Mouse (Mus musculus) neural tube, embryonic 13.5 days (tissue): ENCODE data around the gene Pde11a. TPM values are rescaled to one million over a fixed set of nuclear protein-coding genes. Genes with fewer than 3 reads are reported as not detected.
"Not testable (repeated sequence)": the region's sequence is repeated elsewhere in the genome, so short reads cannot be mapped to it uniquely, and the experiment has no call there.

Experiments used
- ATAC-seq: fragments of 200-750 bp; cut with Nextera tagmentation; 2 replicates; pipeline ENCODE4 v1.8.0; 2017; ENCODE audit warnings: low read depth, mild to moderate bottlenecking, moderate TSS enrichment, moderate library complexity
- H3K27ac ChIP-seq: fragments of 300-500 bp; sonication (generic); replicated peaks from 2 replicates; pipeline ENCODE4 v1.5.1; 2015; ENCODE audit warnings: moderate library complexity, mild to moderate bottlenecking, inconsistent platforms
- H3K27me3 ChIP-seq: fragments of 300-500 bp; sonication (generic); 2 replicates; pipeline ENCODE4 v1.6.1; 2015; ENCODE audit warnings: mild to moderate bottlenecking, inconsistent platforms
- H3K36me3 ChIP-seq: fragments of 300-500 bp; sonication (generic); 2 replicates; pipeline ENCODE4 v1.6.1; 2015; ENCODE audit warnings: mild to moderate bottlenecking, inconsistent platforms
- H3K4me1 ChIP-seq: fragments of 300-500 bp; sonication (generic); replicated peaks from 2 replicates; pipeline ENCODE4 v1.6.1; 2015; ENCODE audit warnings: inconsistent platforms
- H3K4me2 ChIP-seq: fragments of 300-500 bp; sonication (generic); 2 replicates; pipeline ENCODE4 v1.6.1; 2015; ENCODE audit warnings: inconsistent platforms, mild to moderate bottlenecking, moderate library complexity
- H3K4me3 ChIP-seq: fragments of 300-500 bp; sonication (generic); 2 replicates; pipeline ENCODE4 v1.5.1; 2015; ENCODE audit warnings: mild to moderate bottlenecking, inconsistent platforms
- H3K9ac ChIP-seq: fragments of 300-500 bp; sonication (generic); 2 replicates; pipeline ENCODE4 v1.6.1; 2015; ENCODE audit warnings: moderate library complexity, mild to moderate bottlenecking, inconsistent platforms
- H3K9me3 ChIP-seq: fragments of 300-500 bp; sonication (generic); 2 replicates; pipeline ENCODE4 v1.6.1; 2016; ENCODE audit warnings: inconsistent platforms
- WGBS: fragments of 180-500 bp; shearing (Covaris S2); methylation state at CpG from one replicate; pipeline ENCODE4 v1.1.7; 2015; 5-methylcytosine and 5-hydroxymethylcytosine counted together
- polyA plus RNA-seq: library from polyadenylated mRNA; unstranded; fragments of >200 nt; fragmentation: Nextera tagmentation; extraction: Ambion mirVana; gene quantifications from 2 replicates; pipeline ENCODE4 v1.2.1, GENCODE M21; 2015

The Pde11a gene
- polyA plus RNA-seq, 1 experiment from 2014 or later = 1.8 TPM

DNA sequence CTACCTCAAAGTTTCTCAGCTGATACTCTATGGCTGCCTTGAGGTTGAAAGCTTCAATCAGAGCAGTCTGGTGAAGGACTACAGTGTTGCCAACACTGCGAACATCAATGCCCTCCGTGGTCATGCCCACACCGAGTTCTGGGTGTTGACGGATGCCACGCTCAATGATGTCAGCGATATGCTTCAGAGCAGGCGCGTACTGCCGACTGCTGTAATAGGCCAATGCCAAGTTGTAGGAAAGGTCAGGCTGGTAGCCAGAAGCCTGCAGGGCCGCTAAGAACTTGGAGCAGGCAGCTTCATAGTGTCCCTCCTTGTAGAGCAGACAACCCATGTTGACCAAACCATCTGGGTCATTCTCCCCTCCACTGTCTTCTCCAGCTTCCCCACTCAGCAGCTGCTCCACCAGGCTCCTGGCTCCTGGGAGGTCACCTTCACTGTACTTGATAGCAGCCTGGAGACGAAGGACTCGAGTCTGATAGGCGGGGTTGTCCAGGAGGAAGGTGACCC is 357.6 kb downstream of the Pde11a start:
- Histone ChIP-seq H3K4me1 (peaks cover 19% of the 10 kb centered on the region), H3K4me3 (peak overlapping the region; percentile 49), H3K4me2 (peak overlapping the region; percentile 66)
- ATAC-seq, H3K36me3 ChIP-seq, H3K9ac ChIP-seq, H3K27me3 ChIP-seq, H3K27ac ChIP-seq, H3K9me3 ChIP-seq: not testable (repeated sequence)
- 97% methylated on average over 13 of the region's 13 CpGs for WGBS

DNA sequence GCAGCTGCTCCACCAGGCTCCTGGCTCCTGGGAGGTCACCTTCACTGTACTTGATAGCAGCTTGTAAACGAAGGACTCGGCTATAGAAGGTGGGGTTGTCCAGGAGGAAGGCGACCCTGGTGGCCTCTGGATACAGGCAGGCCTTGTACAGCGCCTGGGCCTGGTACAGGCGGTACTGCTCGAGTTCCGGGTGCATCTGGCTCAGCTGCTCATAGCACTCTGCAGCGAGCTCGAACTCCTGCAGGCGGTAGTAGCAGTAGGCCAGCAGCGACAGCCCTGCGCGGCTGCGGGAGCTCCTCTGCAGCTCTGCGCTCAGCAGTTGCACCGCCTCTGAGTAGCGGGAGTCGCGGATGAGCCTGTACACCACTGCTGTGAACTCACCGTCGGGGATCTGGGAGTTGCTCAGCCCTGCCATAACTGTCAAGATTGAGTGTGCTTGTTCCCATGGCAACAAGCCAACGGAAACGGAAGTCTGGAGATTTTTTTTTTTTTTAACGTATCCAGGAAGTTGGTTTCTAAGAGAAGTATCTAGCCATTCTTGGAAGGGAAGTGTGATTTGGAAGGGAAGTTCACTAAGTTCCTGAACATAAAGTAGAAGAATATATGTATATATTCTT is 360.7 kb downstream of the Pde11a start, which contains the start of gene Ttc30a2:
Gene Ttc30a2 (minus strand): TSS at position 419 of the 617 bp plus-strand sequence.
- not testable (repeated sequence) for H3K36me3 ChIP-seq, H3K27ac ChIP-seq, H3K9ac ChIP-seq, H3K4me3 ChIP-seq, H3K27me3 ChIP-seq, H3K4me1 ChIP-seq, H3K9me3 ChIP-seq
- H3K4me2 ChIP-seq = peak within 1 kb of the TSS; percentile 25
- WGBS = 22% methylated on average over 22 of the region's 24 CpGs
- ATAC-seq = 0 out of 2 replicates have a peak, but pooled peaks have one; percentile 44

DNA sequence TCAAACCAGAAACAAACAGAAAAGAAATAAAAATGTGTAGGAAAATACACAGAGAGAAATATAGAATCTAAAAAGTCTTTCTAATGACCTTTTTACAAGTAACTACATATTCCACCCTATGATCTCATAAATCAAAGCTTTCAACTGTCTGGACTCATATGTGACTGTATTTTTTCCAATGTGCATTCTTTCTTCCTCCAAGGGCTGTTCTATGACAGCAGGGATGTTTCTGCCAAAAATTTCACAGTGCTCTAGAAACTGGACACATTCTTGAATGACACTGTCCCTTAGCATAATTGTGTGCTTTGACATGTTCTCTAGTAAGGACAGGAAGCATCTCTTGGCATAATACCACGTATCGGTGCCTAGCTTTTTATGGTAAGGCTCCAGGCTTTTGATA is 362.5 kb downstream of the Pde11a start:
- H3K27ac ChIP-seq, ATAC-seq, H3K4me1 ChIP-seq, H3K9ac ChIP-seq, H3K4me2 ChIP-seq, H3K9me3 ChIP-seq, H3K4me3 ChIP-seq, H3K36me3 ChIP-seq, H3K27me3 ChIP-seq: not testable (repeated sequence)
- WGBS = 91% methylated on average over 2 of the region's 2 CpGs

DNA sequence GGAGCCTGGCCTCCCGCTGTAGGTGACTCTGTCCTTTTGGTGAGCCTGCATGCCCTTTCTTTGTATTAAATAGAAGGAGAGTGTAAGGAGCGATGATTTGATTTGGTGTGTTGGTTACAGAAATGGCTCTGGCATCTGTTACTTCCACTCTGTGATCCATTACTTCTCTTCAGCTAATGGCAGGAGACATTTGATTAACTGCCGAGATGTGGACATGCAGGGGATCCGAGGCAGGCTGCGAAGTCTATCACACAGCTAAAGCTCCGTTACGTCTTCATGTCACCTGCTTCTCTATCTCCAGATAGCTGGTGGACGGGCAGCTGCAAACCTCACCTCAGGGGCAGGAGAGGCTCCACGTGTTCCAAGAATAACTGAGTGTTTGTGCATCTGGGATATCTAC is 364.4 kb downstream of the Pde11a start:
- 58% methylated on average over 9 of the region's 9 CpGs for WGBS
- Histone ChIP-seq H3K9me3 (no peaks in the 10 kb centered on the region), H3K4me2 (no peak overlapping the region), H3K27ac (no peak overlapping the region), H3K27me3 (no peaks in the 10 kb centered on the region), H3K9ac (no peak overlapping the region), H3K36me3 (no peaks in the 10 kb centered on the region), H3K4me3 (no peak overlapping the region), H3K4me1 (no peaks in the 10 kb centered on the region)
- ATAC-seq = no peak

DNA sequence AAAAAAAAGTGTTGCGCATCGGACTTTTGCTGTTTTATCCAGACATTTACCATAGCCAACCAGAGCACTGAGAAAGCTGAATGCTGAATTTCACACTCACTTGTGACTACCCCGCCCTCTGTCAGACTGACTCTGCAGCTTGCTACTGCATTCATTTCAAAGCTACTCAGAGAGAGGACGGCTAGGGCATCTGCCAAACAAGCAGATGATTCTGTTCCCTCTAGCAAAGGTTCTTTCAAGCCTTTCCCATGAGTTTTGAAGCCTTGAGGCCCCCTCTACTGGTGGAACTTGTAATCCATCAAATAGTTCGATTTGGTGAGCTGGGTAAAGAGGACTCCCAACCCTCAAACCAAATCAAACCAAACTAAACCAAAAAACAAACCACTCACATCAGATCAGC is 373.6 kb downstream of the Pde11a start:
- peak; percentile 79 for ATAC-seq
- Histone ChIP-seq H3K27ac (0 out of 2 replicates have a peak overlapping the region, but pooled peaks have one; percentile 14), H3K36me3 (no peaks in the 10 kb centered on the region), H3K27me3 (0 out of 2 replicates have a peak, but pooled peaks cover 3% of the 10 kb centered on the region), H3K9me3 (no peaks in the 10 kb centered on the region), H3K4me2 (peak overlapping the region; percentile 42), H3K4me1 (peaks cover 23% of the 10 kb centered on the region), H3K4me3 (no peak overlapping the region), H3K9ac (peak overlapping the region; percentile 34; the same call in 1 of the 2 replicates)
- WGBS = 22% methylated on average over 5 of the region's 5 CpGs

DNA sequence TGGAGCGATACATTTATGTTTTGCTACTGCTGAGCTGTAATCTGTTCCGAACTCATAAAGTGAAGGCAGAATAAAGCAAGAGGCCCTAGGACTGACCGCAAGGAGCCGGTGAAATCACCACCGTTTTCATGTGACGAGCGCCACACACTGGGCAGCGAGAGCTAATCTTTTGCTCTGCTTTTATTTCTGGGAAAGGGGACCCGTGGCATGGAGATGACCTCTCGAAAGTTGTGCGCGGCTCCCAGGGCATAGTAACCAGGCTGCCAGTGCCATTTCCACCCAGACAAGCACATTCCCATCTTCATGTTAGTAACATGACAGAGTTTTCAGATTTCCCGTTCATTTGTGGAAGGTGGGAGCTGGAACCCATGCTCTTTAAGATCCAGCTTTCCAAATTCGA is 374.1 kb downstream of the Pde11a start:
- H3K9me3 ChIP-seq = no peaks in the 10 kb centered on the region
- peak; percentile 21; the same call in 1 of the 2 replicates for ATAC-seq
- H3K4me1 ChIP-seq = peaks cover 27% of the 10 kb centered on the region
- 0 out of 2 replicates have a peak overlapping the region, but pooled peaks have one; percentile 14 for H3K27ac ChIP-seq
- H3K4me3 ChIP-seq = 0 out of 2 replicates have a peak overlapping the region, but pooled peaks have one; percentile 6
- peak overlapping the region; percentile 34; the same call in 1 of the 2 replicates for H3K9ac ChIP-seq
- H3K4me2 ChIP-seq = peak overlapping the region; percentile 42
- 15% methylated on average over 14 of the region's 14 CpGs for WGBS
- H3K36me3 ChIP-seq = no peaks in the 10 kb centered on the region
- 0 out of 2 replicates have a peak, but pooled peaks cover 3% of the 10 kb centered on the region for H3K27me3 ChIP-seq

DNA sequence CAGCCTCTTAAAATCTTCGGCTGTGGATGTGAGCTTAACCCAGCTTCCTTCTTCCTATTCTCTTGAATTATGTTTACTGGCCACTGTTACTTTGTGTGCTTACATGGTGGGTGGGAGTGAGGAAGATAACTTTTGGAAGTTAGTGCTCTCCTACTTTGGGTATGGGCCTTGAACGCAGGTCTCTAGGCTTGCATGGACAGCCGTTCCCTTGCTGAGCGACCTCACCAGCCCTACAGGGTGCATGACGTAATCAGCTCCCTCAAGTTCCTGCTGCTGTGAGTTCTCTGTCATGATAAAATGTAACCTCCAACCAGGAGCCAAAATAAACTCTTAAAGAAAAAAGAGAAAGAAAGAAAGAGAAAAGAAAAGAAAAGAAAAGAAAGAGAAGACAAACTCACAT is 374.5 kb downstream of the Pde11a start:
- no peak for ATAC-seq
- Histone ChIP-seq H3K4me1 (peaks cover 32% of the 10 kb centered on the region), H3K9me3 (no peaks in the 10 kb centered on the region), H3K36me3 (no peaks in the 10 kb centered on the region), H3K4me3 (no peak overlapping the region), H3K4me2 (peak overlapping the region; percentile 42), H3K9ac (no peak overlapping the region), H3K27ac (no peak overlapping the region), H3K27me3 (0 out of 2 replicates have a peak, but pooled peaks cover 3% of the 10 kb centered on the region)
- 65% methylated on average over 5 of the region's 5 CpGs for WGBS

DNA sequence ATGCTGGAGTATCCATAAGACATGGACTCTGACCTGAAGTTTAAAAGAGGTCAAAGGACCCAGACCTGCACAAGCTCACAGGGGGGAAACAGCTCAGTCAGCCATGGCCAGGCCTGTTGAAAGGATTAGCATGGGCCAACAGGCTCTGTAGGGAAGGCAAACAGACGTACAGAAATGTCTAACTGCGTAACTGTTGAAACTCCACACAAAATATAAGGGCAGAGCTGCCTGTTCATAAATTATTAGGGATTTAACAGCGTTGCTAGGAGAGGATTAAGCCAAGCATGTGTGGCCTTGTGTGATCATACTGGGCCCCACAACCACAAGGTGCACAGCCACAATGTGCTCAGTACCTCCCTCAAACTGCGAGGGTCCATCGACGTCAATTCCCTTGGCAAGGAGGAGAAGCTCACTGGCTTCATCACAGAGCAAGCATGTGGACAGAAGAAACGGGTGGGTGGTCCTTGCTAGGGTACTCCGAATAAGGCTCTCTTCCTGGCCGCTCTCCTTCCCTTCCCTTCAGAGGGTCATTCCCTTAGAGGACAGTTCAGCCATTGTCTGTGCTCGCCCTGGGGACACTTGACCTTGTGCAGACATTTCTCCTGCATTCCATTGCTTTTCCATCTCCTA is 375.2 kb downstream of the Pde11a start:
- peaks cover 39% of the 10 kb centered on the region for H3K4me1 ChIP-seq
- no peaks in the 10 kb centered on the region for H3K36me3 ChIP-seq
- no peak overlapping the region for H3K27ac ChIP-seq
- no peak for ATAC-seq
- H3K4me2 ChIP-seq = no peak overlapping the region
- H3K9ac ChIP-seq = no peak overlapping the region
- H3K27me3 ChIP-seq = 0 out of 2 replicates have a peak, but pooled peaks cover 3% of the 10 kb centered on the region
- H3K4me3 ChIP-seq = no peak overlapping the region
- no peaks in the 10 kb centered on the region for H3K9me3 ChIP-seq
- 52% methylated on average over 10 of the region's 10 CpGs for WGBS

DNA sequence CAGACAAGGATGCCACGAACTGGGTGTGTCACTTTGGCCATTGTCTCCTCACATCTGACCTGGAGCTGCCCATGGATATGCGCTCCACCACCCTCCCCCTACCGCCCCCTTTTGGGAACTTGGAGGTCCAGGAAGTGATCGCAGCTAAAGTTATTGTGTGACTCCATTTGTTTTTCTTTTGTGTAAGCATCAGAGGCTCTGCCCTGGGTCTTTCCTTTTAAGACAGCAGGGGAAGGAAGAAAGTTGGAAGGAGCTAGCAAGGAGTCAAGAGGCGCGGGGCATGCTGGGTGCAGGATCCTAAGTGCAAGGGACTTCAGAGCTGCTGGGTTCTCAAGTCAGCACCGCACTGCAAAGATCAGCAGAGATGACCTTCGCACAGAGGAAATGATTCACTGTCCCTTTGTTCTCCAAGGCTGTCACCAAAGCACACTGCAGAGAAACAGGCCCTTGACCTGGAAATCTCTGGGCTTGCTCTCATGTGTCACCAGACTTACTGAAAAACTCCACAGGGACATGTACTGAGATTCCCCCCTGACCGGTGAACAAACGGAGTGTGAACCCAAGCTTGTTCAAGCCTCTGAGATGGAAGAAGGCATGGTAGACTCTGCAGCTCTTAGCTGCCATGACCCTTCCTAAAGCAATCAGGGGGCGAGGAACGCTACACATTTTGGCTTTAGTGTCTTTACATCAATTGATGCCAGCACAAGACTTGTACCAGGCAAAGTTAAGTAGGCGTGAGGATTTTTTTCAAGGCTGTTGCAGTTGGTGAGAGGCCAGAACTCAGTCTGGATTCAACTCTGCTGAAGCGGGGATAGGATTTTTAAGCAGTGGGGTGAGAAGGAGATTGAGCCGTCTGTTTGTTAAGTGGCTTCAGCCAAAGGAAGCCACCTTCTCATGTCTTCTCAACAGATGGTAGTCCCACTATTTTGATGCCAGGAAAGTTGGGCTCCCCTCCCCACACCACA is 377.9 kb downstream of the Pde11a start:
- no peaks in the 10 kb centered on the region for H3K9me3 ChIP-seq
- peak; percentile 19; the same call in 1 of the 2 replicates for ATAC-seq
- H3K27me3 ChIP-seq = 0 out of 2 replicates have a peak, but pooled peaks cover 3% of the 10 kb centered on the region
- H3K4me2 ChIP-seq = peak overlapping the region; percentile 46
- H3K36me3 ChIP-seq = no peaks in the 10 kb centered on the region
- WGBS = 48% methylated on average over 15 of the region's 15 CpGs
- H3K27ac ChIP-seq = peak overlapping the region; percentile 68
- H3K4me1 ChIP-seq = peaks cover 49% of the 10 kb centered on the region
- H3K9ac ChIP-seq = 0 out of 2 replicates have a peak overlapping the region, but pooled peaks have one; percentile 12
- no peak overlapping the region for H3K4me3 ChIP-seq

DNA sequence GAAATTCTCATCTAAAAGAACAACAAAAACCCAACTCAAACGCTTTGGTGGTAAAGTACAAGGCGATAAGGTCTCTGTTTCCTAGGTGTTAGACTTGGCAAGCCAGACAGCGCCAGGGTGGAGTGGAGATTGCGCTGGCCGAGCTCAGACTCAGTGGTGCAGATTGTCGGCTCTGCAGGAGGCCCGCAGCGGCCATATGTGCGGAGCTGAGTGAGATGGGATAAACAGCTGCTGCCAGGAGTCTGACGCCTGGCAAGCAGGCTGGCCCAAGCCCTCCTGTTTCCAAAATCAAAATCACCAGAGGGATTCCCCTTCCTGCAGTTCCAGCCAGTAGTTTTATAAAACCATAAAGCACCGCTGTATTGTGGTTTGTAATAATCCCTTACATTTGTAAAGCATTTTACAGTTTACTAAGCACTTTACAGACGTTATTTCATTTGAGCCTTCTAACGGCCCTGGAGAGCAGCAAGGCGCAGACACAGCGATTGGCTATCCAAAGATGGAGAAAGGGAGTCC is 378.7 kb downstream of the Pde11a start:
- Histone ChIP-seq H3K27me3 (0 out of 2 replicates have a peak, but pooled peaks cover 3% of the 10 kb centered on the region), H3K36me3 (no peaks in the 10 kb centered on the region), H3K4me1 (peaks cover 48% of the 10 kb centered on the region), H3K4me2 (peak overlapping the region; percentile 46), H3K9ac (0 out of 2 replicates have a peak overlapping the region, but pooled peaks have one; percentile 12), H3K27ac (peak overlapping the region; percentile 68), H3K4me3 (no peak overlapping the region), H3K9me3 (no peaks in the 10 kb centered on the region)
- peak; percentile 71; the same call in 1 of the 2 replicates for ATAC-seq
- WGBS = 7% methylated on average over 15 of the region's 15 CpGs

DNA sequence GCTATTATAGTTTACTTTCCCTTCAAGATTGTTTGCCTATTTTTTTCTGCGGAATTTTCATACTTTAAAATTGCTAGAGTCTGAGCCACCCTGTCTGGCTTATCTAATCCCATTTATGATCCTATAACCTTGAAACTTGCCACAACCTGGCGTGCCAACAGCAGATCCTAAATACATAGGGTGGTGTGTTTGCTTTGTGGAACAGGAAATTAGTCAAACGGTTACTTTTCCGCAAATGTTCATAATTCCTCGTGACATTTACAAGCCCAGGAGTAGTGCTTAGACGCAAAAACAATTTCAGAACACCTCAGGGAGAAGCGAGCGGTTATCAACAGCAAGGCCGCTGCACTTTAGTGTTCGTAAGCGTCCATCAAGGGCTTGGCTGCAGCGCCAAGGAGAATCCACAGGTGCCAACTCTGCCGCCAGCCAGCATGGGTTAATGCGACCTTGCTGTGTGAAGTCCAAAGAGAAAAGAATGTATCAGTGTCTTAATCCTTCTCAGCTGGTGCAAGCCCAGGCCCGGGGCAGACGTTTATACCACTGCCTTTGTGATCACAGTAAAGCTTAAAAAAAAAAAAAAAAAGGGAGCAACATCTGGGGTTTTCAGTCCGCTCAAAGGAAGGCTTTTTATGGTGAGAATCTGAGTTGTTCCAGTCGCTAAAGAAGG is 379.3 kb downstream of the Pde11a start:
- peak overlapping the region; percentile 46 for H3K4me2 ChIP-seq
- H3K36me3 ChIP-seq = no peaks in the 10 kb centered on the region
- no peak for ATAC-seq
- H3K4me1 ChIP-seq = peaks cover 42% of the 10 kb centered on the region
- H3K27me3 ChIP-seq = 0 out of 2 replicates have a peak, but pooled peaks cover 3% of the 10 kb centered on the region
- H3K4me3 ChIP-seq = no peak overlapping the region
- H3K9ac ChIP-seq = 0 out of 2 replicates have a peak overlapping the region, but pooled peaks have one; percentile 12
- no peaks in the 10 kb centered on the region for H3K9me3 ChIP-seq
- H3K27ac ChIP-seq = peak overlapping the region; percentile 68
- WGBS = 32% methylated on average over 18 of the region's 18 CpGs
